Mouse (Mus musculus) T-cell, adult 2 months (primary cell): ENCODE results near the gene Ttc22.

ENCODE experiments used
- DNase-seq: peaks from one replicate; pipeline ENCODE4 v3.0.0; 2022; ENCODE audit warnings: low spot score

Gene Ttc22

DNA sequence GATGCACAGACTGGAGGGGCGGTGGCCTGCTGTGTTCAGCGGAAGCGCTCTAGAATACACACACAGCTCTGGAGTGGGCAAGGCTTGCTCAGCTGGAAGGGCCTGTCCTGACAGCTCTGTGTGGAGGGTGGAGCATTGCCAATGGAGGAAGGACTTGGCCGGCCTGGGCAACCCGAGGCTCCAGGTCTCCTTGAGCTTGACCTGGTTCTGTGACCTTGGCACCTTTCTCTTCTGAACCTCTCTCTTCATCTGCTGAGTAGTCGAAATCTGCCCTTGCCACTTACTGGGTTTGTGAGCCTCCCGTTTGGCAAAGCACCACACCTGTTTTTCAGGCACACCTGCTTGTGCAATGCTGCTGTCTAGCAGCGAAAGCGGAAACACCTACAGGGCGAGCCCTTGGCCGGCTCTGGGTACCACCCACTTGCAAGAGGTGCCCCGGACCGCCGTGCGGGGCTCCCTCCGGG, at the start of gene Ttc22:
TSS of gene Ttc22 (plus strand) at position 403 of the 464 bp plus-strand sequence.
- no peak for DNase-seq

GRCm38 (mm10) chr4:106575022-106575421, 47.2 kb upstream of the Ttc22 start:
- no peak for DNase-seq

GRCm38 (mm10) chr4:106577511-106577910, 44.7 kb upstream of the Ttc22 start:
- no peak for DNase-seq

DNA sequence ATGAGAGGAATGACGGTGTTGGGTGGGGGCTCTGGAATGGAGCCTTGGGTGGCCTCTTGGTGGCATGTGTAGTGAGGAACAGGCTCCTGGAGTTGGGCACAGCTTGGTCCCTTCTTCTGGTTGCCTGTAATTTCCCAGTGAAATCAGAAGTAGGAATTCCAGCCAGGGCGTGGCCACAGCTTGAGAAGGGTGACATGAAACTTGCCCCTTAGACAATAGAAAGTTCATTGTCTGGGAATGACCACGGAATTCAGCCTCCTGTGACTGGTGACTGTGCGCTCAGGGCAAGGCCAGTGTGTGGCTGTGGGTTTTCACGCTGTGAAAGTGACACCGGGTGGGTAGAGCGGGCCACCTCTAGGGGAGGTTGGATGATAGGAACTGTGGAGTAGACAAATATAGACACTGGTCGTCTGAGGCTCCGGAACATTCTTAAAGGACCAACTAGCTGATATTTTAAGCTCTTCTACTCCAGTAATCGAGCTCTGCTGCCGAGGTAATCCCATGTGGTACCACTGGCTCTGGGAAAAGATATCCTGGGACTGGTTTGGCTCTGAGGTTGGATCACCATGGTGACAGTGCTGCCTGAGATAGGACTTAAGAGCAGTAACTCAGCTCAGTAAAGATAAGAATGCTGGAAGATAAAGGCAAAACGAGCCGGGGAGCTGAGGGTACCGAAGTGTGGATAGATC, 40.9 kb upstream of the Ttc22 start:
- DNase-seq, result no peak

DNA sequence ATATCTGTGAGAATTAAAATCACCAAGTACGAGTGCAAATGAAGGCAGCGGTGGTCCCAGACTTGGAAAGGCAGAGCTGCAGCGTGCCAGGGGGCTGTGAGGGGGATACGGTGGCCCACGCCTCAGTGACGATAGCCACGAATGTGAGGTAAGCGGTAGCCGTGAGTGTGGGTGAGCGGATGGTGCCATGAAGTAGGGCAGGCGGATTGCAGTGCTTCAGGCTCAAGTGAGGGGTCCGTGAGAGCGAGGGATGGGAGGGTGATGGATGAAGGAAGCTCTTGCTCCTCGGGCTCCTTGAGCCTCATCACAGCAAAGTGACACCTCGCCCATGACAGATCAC, 40.4 kb upstream of the Ttc22 start:
- DNase-seq, result no peak

DNA sequence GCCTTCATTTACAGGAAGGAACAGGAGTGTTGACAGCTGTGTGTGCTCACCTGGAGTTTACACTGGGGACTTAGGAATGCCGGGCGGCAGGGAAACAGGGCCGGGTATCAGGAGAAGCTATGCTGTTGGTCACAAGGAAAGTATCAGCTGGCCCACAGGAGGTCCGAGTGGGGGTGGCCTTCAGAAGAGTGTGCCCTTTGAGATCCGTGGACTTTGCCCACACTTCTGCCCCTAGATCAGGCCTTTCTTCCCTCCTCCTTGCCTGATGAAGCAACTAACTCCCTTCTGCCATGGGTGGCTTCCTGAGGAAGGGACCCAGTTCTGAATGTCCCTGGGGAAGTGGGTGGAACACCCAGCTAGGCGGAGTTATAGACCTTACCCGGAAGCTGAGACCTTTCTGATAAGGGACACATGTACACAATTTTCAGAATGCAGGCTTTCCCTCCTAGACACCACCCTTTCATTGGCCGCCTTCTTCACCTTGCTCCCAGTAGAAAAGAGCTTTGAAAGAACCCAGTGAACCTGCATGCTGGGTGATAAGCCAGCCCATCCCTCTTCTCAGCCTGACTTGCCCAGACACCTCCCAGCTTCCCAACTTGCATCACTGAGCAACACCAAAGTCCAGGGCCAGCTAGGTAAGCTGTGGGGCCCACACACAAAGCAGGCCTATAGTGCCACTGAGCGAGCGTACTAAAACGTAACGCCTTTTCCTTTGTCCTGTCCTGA, 39.6 kb upstream of the Ttc22 start:
- DNase-seq, result no peak

DNA sequence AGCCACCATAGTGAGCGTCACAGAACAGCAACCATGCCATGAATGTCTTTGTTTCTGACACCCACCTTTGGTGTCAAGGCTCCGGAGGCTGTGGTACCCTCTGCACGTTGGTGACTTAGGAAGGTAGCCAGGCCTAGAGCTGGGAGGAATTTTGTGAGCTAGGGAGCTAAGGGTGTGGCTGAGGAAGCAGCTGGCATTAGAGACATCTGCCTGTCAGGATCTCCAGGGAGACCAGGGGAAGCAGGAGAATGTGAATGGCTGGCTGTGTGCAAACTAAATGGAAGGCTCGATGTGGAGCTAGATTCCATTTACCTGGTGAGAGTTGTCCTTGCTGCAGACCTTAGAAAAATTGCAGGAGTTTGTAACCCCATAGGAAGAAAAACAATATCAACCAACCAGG, 37.6 kb upstream of the Ttc22 start:
- no peak for DNase-seq

DNA sequence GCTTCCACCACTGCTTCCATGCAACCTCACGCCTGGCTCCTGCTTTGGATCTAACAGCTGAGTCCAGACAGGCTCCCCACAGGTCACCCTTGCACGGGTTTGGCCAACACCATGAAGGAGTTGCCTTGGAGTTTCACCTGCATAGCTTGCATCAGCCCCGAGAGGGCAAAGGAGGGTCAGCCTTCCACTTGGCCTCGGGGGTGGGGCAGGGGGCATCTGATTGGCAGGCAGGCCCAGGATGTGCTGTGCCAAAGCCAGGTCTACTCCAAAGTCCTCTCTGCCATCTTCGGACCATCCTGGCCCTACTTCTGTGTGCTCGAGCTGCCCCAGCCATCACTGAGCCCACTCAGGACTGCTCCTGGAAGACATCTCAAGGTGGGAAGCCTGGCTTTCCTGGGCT, 35.2 kb upstream of the Ttc22 start:
- no peak for DNase-seq

- peak; percentile 29 for DNase-seq
Measured at GRCm38 (mm10) chr4:106590142-106590541, 32.1 kb upstream of the Ttc22 start.

DNA sequence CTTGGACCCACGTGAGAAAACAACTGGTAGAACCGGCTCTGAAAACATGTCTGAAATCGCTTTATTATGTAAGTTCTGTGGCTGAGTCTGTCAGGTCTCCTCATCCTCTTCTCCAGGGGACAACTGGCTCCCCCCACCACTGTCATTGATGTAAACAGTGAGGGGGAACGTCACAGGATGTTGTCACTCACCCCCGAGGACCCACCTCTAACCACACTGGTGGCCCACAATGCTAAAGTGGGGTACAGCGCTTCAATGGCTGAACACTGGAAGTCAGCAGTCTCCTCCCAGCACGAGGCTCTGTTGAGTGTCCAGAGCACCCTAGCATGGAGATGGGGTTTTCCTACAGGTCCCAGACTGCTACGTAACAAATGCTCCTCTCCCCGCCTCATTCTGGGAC, 31.4 kb upstream of the Ttc22 start:
- peak; percentile 38 for DNase-seq

DNA sequence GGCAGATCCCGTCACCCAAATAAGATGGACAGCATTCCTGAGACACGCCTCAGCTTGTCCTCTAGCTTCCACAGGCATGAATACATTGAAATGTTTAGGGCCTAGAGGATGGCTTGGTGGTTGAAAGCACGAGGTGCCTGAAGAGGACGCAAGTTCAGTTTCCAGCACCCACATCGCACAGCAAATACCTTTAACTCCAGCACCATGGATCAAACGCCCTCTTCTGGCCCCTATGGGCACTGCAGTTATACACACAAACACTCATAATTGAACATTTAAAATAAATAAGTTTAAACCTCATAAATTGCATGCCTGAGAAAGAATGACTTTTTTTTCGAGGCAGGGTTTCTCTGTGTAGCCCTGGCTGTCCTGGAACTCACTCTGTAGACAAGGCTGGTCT, 28.6 kb upstream of the Ttc22 start:
- no peak for DNase-seq

- DNase-seq, result no peak
Measured at GRCm38 (mm10) chr4:106596200-106596599, 26.0 kb upstream of the Ttc22 start.

- DNase-seq, result no peak
Measured at GRCm38 (mm10) chr4:106597055-106597454, 25.2 kb upstream of the Ttc22 start.

DNA sequence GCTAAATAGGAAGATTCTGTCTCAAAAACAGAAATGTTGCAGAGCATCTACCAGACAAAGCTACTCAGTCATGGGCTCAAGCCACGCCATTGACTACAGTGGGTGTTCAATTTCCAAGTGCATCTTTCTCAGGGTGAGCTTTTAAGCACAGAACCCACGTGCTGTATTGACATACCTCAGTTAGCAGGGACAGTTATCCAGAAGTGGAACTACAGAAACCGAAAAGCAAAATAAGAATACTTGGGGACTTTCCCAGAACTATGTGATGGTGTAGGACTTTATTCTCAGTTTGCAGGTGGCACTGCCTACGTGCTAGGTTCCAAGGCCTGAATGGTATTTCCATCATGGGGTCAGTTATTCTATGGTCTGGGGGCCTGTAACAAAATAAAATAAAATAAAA, 24.5 kb upstream of the Ttc22 start:
- DNase-seq, result no peak

DNA sequence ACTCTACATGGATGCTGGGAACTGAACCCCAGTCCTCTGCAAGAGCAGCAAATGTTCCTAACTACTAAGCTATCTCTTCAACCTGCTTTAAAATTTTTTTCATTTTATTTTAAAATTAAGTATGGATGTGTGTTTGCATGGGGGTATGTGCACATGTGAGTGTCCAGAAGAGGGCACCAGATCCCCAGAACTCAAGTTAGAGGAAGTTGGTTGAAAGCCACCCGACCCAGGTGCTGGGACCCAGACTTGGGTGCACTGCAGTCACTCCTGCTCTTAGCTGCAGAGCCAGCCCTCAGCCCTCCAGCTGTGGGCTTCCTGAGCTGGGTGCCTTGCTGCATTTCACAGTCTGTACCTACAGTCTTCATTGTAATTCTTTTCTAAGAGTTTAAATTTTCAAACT, 22.8 kb upstream of the Ttc22 start:
- DNase-seq, result no peak

- no peak for DNase-seq
Measured at GRCm38 (mm10) chr4:106600770-106601169, 21.5 kb upstream of the Ttc22 start.

GRCm38 (mm10) chr4:106606639-106607554, 15.3 kb upstream of the Ttc22 start:
- DNase-seq, result no peak

- DNase-seq, result no peak
Measured at GRCm38 (mm10) chr4:106607905-106608304, 14.3 kb upstream of the Ttc22 start.

DNA sequence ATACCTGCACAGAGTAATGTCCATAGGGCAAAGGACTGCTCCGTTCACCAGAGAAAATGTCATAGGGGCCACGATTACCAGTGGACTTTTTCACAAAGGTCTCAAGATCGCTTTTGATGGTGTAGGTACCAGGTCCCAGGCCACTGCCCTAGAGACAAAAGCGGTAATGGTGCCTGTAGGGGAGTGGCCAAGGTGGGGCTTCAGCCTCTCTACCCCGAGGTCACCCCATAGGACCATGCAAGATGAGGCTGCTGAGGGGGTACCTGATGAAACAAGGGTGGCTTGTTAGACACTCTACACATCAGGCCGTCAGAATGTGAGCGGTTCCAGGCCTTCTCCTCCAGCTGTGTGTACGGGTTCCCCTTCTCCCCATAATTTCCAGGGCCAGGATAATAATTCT, 9.1 kb upstream of the Ttc22 start:
- no peak for DNase-seq

DNA sequence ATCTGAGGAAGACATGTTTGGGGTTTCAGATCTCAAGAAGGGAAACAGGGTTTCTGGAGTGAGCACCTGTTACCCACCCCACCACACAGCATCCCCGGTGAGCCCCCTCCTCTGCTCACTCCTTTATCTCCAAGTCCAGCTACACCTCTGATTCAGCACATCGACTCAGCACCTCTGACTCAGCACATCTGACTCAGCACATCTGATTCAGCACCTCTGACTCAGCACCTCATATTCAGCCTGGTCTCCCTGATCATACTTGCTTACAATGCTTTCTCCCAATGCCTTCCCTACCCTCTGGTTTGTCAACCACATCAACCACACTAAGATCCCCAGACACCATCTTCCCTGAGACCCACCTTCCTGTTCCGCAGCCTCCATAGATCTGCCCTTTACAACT, 8.7 kb upstream of the Ttc22 start:
- DNase-seq, result no peak

GRCm38 (mm10) chr4:106614180-106614797, 7.9 kb upstream of the Ttc22 start:
- peak; percentile 63 for DNase-seq

DNA sequence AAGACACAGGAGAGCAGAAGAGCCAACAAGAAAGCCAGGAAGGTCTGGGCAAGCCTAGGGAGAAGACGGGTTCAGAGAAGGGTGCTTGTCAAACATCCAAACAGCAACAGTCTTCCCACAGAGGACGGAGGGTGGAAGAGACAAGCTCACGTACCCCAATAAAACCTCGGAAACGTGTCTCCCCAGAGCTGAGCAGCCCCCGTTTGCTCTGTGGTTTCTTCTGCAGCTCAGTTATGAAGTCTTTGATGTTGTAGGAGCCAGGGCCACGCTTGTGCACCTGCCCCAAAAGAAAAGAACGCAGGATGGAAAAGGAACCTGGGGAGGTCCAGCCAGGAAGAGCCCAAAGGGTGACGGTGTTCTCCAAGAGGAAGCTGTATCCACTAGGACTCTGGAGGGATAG, 7.4 kb upstream of the Ttc22 start:
- no peak for DNase-seq
